Mouse (Mus musculus) layer of hippocampus, adult 8-10 months (tissue): ENCODE data around the gene Mrgpra4. TPM values are rescaled to one million over a fixed set of nuclear protein-coding genes. Genes with fewer than 3 reads are reported as not detected.

Experiments used
- DNase-seq, 2 experiments: peaks; one replicate each; pipeline ENCODE4 v3.0.0; 2022; ENCODE audit warnings: low spot score in 2 of 2
- total RNA-seq, 4 experiments: library from RNA; stranded (reverse); gene quantifications; 2 replicates each; pipeline ENCODE4 v1.2.4; 2022

Mrgpra4 gene
- not detected for total RNA-seq

DNA sequence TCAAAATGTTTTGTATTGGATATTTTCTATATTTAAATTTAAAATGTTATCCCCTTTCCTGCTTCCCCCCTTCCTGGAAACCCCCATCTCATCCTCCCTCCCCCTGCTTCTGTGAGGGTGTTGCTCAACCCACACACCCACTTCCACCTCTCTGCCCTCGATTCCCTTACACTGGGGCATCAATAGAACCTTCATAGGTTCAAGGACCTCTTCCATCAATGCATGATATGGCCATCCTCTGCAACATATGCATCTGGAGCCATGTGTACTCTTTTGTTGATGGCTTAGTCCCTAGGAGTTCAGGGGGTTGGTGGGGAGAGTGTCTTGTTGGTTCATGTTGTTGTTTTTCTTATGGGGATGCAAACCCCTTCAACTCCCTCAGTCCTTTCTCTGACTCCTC lies at the start of gene Mrgpra4:
Gene Mrgpra4, minus strand, starts transcription at position 101 of the 400 bp plus-strand sequence.
- no peak for DNase-seq

GRCm38 (mm10) chr7:48027497-48027896 lies 45.6 kb upstream of the Mrgpra4 start, which contains the start of gene Mrgprx1:
Mrgprx1 (minus strand) TSS chr7:48027597.
- no peak for DNase-seq

- DNase-seq, result no peak
Measured at GRCm38 (mm10) chr7:48017874-48018273, 36.0 kb upstream of the Mrgpra4 start.

GRCm38 (mm10) chr7:47995689-47996088 lies 13.8 kb upstream of the Mrgpra4 start:
- no peak for DNase-seq

GRCm38 (mm10) chr7:47986752-47987151 lies 4.9 kb upstream of the Mrgpra4 start:
- no peak for DNase-seq

Other genes starting within 250 kb of the Mrgpra4 start
- not detected for gene Mrgprx1, start 45.5 kb upstream of the Mrgpra4 start, total RNA-seq
- gene Mrgprb5, start 186.9 kb upstream of the Mrgpra4 start, total RNA-seq, result not detected
- gene Mrgprb4, start 217.2 kb upstream of the Mrgpra4 start, total RNA-seq, result not detected